8 mouse cellular contexts compared by ENCODE assay signal in the genomic region with DNA sequence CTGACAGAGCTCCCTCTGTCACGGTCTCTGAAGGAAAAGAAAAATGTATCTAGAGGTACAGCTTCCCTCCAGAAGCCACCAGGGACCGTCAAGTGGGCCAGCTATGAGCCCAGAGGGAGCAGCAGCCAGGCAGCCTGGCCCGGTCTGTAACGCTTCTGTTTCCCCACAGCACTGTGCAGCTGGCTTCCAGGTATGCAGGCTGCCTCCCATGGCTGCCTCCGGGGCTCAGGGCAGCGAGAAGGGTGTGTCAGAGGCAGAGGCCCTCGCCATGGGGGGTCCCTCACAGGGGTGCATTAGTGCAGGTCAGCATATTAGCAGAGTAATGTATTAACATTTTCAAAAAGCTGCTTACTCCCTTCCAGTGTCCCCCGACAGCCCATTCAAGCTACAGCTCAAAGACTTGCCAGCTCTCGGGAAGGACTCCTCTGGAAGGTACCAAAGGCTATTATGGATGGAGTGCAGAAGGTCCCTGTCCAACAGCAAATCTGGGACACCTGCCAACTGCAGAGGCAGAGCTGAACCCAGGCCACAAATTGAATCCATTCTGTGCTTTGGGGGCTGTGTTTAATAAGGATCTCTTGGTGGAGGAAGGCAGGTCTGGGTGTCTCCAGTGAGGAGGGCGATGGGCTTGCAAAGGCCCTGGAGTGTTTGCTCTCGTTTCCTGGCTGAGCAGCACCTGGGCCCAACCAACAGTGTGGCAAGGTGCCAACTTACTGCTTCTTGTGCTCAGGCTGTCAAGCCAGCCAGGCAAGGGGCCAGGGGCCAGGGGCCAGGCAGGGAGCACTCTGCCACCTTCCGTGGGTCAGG. TPM values are rescaled to one million over a fixed set of nuclear protein-coding genes. Genes with fewer than 3 reads are reported as not detected.
DNase-seq lines count a peak whose midpoint lies in the region; ATAC-seq and TF ChIP-seq lines count a peak whose summit lies in the region.
"Had no signal": no experiment of that assay in that cellular context is flagged by ENCODE, and none has a peak within 500 bp of the region (broad histone marks: within the 10 kb centered on the region; RNA-seq: fewer than 3 reads in every experiment).

No protein-coding gene starts in this region.

- ATAC-seq in limb, embryonic 13.5 days (ENCODE audit: low FRiP score, low read depth), result no peak
- ATAC-seq in midbrain, postnatal 0 days (ENCODE audit: low FRiP score), result no peak

- TF ChIP-seq CTCF in midbrain, postnatal 0 days (IDR thresholded peaks at IDR 0.05), result no peak
- no peak for TF ChIP-seq CTCF in thymus, adult 2 months (IDR thresholded peaks at IDR 0.05; ENCODE audit: borderline replicate concordance, control insufficient read depth, extremely low read depth, insufficient read depth, low read length, poor library complexity)

- no peak overlapping the region for H3K4me2 ChIP-seq in limb, embryonic 13.5 days (replicated peaks)
- H3K4me2 ChIP-seq in midbrain, postnatal 0 days (ENCODE audit: low read depth, low read length, poor library complexity, severe bottlenecking), result no peak overlapping the region

- peak overlapping the region; percentile 3; the same call in 1 of the 2 replicates for H3K27ac ChIP-seq in limb, embryonic 13.5 days
- no peak overlapping the region for H3K27ac ChIP-seq in limb, embryonic 10.5 days
- H3K27ac ChIP-seq in midbrain, postnatal 0 days (ENCODE audit: low read depth, low read length), result no peak overlapping the region
- no peak overlapping the region for H3K27ac ChIP-seq in thymus, adult 2 months (ENCODE audit: control insufficient read depth, insufficient read depth, low read length)

- H3K4me1 ChIP-seq in limb, embryonic 13.5 days, result 0 out of 2 replicates have a peak, but pooled peaks cover 4% of the 10 kb centered on the region
- no peaks in the 10 kb centered on the region for H3K4me1 ChIP-seq in limb, embryonic 10.5 days
- H3K4me1 ChIP-seq in midbrain, postnatal 0 days (ENCODE audit: insufficient read depth, low read length), result no peaks in the 10 kb centered on the region
- H3K4me1 ChIP-seq in thymus, adult 2 months (replicated peaks; ENCODE audit: control insufficient read depth, insufficient read depth, low read length), result no peaks in the 10 kb centered on the region

- H3K9me3 ChIP-seq in limb, embryonic 13.5 days, result no peaks in the 10 kb centered on the region
- no peaks in the 10 kb centered on the region for H3K9me3 ChIP-seq in limb, embryonic 10.5 days (replicated peaks)
- no peaks in the 10 kb centered on the region for H3K9me3 ChIP-seq in midbrain, postnatal 0 days (ENCODE audit: low read length)

- H3K9ac ChIP-seq in limb, embryonic 13.5 days, result no peak overlapping the region
- H3K9ac ChIP-seq in midbrain, postnatal 0 days (replicated peaks; ENCODE audit: low read length, poor library complexity, severe bottlenecking), result no peak overlapping the region

- H3K27me3 ChIP-seq in limb, embryonic 13.5 days, result no peaks in the 10 kb centered on the region
- no peaks in the 10 kb centered on the region for H3K27me3 ChIP-seq in limb, embryonic 10.5 days (ENCODE audit: low read depth, poor library complexity, severe bottlenecking)
- no peaks in the 10 kb centered on the region for H3K27me3 ChIP-seq in midbrain, postnatal 0 days (ENCODE audit: insufficient read depth, low read length)
- H3K27me3 ChIP-seq in thymus, adult 2 months (ENCODE audit: control insufficient read depth, insufficient read depth, low read length), result no peaks in the 10 kb centered on the region

- no peak for TF ChIP-seq POLR2A in thymus, adult 2 months (IDR thresholded peaks at IDR 0.05; ENCODE audit: control insufficient read depth, extremely low read depth, insufficient read depth, low read length, poor library complexity)

- WGBS in limb, embryonic 13.5 days, result 81% methylated on average over 12 of the region's 12 CpGs
- WGBS in limb, embryonic 10.5 days, result 91% methylated on average over 12 of the region's 12 CpGs
- WGBS in midbrain, postnatal 0 days, result 75% methylated on average over 12 of the region's 12 CpGs
- WGBS in thymus, adult 2 months, result 88% methylated on average over 12 of the region's 12 CpGs

- peaks cover 66% of the 10 kb centered on the region for H3K36me3 ChIP-seq in limb, embryonic 13.5 days
- H3K36me3 ChIP-seq in limb, embryonic 10.5 days, result peaks cover 66% of the 10 kb centered on the region
- peaks cover 61% of the 10 kb centered on the region for H3K36me3 ChIP-seq in midbrain, postnatal 0 days (ENCODE audit: insufficient read depth, low read length)
- H3K36me3 ChIP-seq in thymus, adult 2 months (ENCODE audit: control insufficient read depth, insufficient read depth, low read length), result peaks cover 41% of the 10 kb centered on the region

- no peak overlapping the region for H3K4me3 ChIP-seq in limb, embryonic 13.5 days
- no peak overlapping the region for H3K4me3 ChIP-seq in limb, embryonic 10.5 days
- no peak overlapping the region for H3K4me3 ChIP-seq in midbrain, postnatal 0 days (ENCODE audit: low read depth, low read length)
- H3K4me3 ChIP-seq in thymus, adult 2 months (ENCODE audit: control insufficient read depth, insufficient read depth, low read length), result no peak overlapping the region

- no peak for DNase-seq in limb, embryonic 10.5 days (ENCODE audit: low spot score)
- DNase-seq in cerebellum, postnatal 36 days, result peak; percentile 73 to 74
- DNase-seq in kidney, adult 8-10 months, result peak; percentile 83 to 88
- DNase-seq in midbrain, postnatal 0 days (ENCODE audit: low spot score), result peak; percentile 42
- no peak for DNase-seq in thymus, adult 2 months
- DNase-seq in T-cell, adult 2 months (ENCODE audit: low spot score), result no peak

RNA-seq across cellular contexts. Expression of gene Crocc, which starts 6.6 kb away (rescaled TPM):
- 7.2 and 8.0 TPM in 2 replicates for polyA plus RNA-seq in limb, embryonic 13.5 days (2015; fragmentation: Nextera tagmentation; extraction: Ambion mirVana)
- polyA plus RNA-seq in limb, embryonic 10.5 days (2016; fragmentation: Nextera tagmentation; extraction: Ambion mirVana), result 10.6 and 11.4 TPM in 2 replicates
- total RNA-seq in midbrain, postnatal 0 days (2014; rRNA removed), result 22.0 and 33.2 TPM in 2 replicates
- polyA plus RNA-seq in midbrain, postnatal 0 days (2015; fragmentation: Nextera tagmentation; extraction: Ambion mirVana), result 3.2 and 4.2 TPM in 2 replicates
- polyA plus RNA-seq in thymus, adult 2 months (2012; rRNA removed), result 12.9 and 17.6 TPM in 2 replicates

RNA-seq across cellular contexts. Expression of gene Necap2, which starts 11.2 kb away (rescaled TPM):
- polyA plus RNA-seq in limb, embryonic 13.5 days (2015; fragmentation: Nextera tagmentation; extraction: Ambion mirVana), result 88.7 and 92.3 TPM in 2 replicates
- 67.9 and 82.8 TPM in 2 replicates for polyA plus RNA-seq in limb, embryonic 10.5 days (2016; fragmentation: Nextera tagmentation; extraction: Ambion mirVana)
- 51.4 and 54.5 TPM in 2 replicates for total RNA-seq in midbrain, postnatal 0 days (2014; rRNA removed)
- 42.2 and 51.1 TPM in 2 replicates for polyA plus RNA-seq in midbrain, postnatal 0 days (2015; fragmentation: Nextera tagmentation; extraction: Ambion mirVana)
- 105 and 111 TPM in 2 replicates for polyA plus RNA-seq in thymus, adult 2 months (2012; rRNA removed)

RNA-seq across cellular contexts. Expression of gene Spata21, which starts 21.2 kb away (rescaled TPM):
- 0.08 and 0.20 TPM in 2 replicates for polyA plus RNA-seq in limb, embryonic 13.5 days (2015; fragmentation: Nextera tagmentation; extraction: Ambion mirVana)
- polyA plus RNA-seq in limb, embryonic 10.5 days (2016; fragmentation: Nextera tagmentation; extraction: Ambion mirVana), result 0.18 TPM in 1 of 2 replicates, not detected in the other
- 0.27 and 4.4 TPM in 2 replicates for total RNA-seq in midbrain, postnatal 0 days (2014; rRNA removed)
- 0.25 and 1.4 TPM in 2 replicates for polyA plus RNA-seq in midbrain, postnatal 0 days (2015; fragmentation: Nextera tagmentation; extraction: Ambion mirVana)
- polyA plus RNA-seq in thymus, adult 2 months (2012; rRNA removed), result 0.08 and 0.23 TPM in 2 replicates
- polyA plus RNA-seq: urinary bladder, adult 2 months had no signal

RNA-seq across cellular contexts. Expression of gene Mfap2, which starts 56.7 kb away (rescaled TPM):
- polyA plus RNA-seq in limb, embryonic 13.5 days (2015; fragmentation: Nextera tagmentation; extraction: Ambion mirVana), result 757 and 803 TPM in 2 replicates
- polyA plus RNA-seq in limb, embryonic 10.5 days (2016; fragmentation: Nextera tagmentation; extraction: Ambion mirVana), result 444 and 521 TPM in 2 replicates
- 19.5 and 32.4 TPM in 2 replicates for total RNA-seq in midbrain, postnatal 0 days (2014; rRNA removed)
- 103 and 104 TPM in 2 replicates for polyA plus RNA-seq in midbrain, postnatal 0 days (2015; fragmentation: Nextera tagmentation; extraction: Ambion mirVana)
- 6.1 and 7.0 TPM in 2 replicates for polyA plus RNA-seq in thymus, adult 2 months (2012; rRNA removed)

Comparison
In these comparisons a context has a peak if more than half of its experiments do, and no peak if none do; other contexts are left out.
1. DNase-seq: peak in cerebellum, postnatal 36 days (2 of 2), kidney, adult 8-10 months (2 of 2) and midbrain, postnatal 0 days (single experiment); none in limb, embryonic 10.5 days (single experiment), thymus, adult 2 months (single experiment) and T-cell, adult 2 months (single experiment).